Comparison of ENCODE assay signal across 10 mouse cellular contexts in genomic region chr1:156560500-156560899, GRCm38 (mm10). TPM values are rescaled to one million over a fixed set of nuclear protein-coding genes. Genes with fewer than 3 reads are reported as not detected.
DNase-seq lines count a peak whose midpoint lies in the region; ATAC-seq and TF ChIP-seq lines count a peak whose summit lies in the region.
"Had no signal": no experiment of that assay in that cellular context is flagged by ENCODE, and none has a peak within 500 bp of the region (broad histone marks: within the 10 kb centered on the region; RNA-seq: fewer than 3 reads in every experiment).

No protein-coding gene starts in this region.

- H3K27me3 ChIP-seq in hindbrain, embryonic 10.5 days (ENCODE audit: insufficient read depth, poor library complexity, severe bottlenecking): peaks cover under 1% of the 10 kb centered on the region; the same call in 1 of the 2 replicates
- no peaks in the 10 kb centered on the region for H3K27me3 ChIP-seq in hindbrain, embryonic 11.5 days (ENCODE audit: control insufficient read depth, insufficient read depth, low read length)
- H3K27me3 ChIP-seq in forebrain, postnatal 0 days (ENCODE audit: insufficient read depth, low read length): no peaks in the 10 kb centered on the region
- H3K27me3 ChIP-seq in midbrain, embryonic 12.5 days: no peaks in the 10 kb centered on the region

- WGBS in hindbrain, embryonic 10.5 days: 92% methylated on average over 9 of the region's 9 CpGs
- 92% methylated on average over 9 of the region's 9 CpGs for WGBS in hindbrain, embryonic 11.5 days
- 88% methylated on average over 9 of the region's 9 CpGs for WGBS in forebrain, postnatal 0 days
- WGBS in midbrain, embryonic 12.5 days: 89% methylated on average over 9 of the region's 9 CpGs

- TF ChIP-seq CTCF in cortical plate, adult 2 months (IDR thresholded peaks at IDR 0.05; ENCODE audit: extremely low read depth, insufficient read depth, low read length): no peak
- no peak for TF ChIP-seq CTCF in forebrain, postnatal 0 days (IDR thresholded peaks at IDR 0.05; ENCODE audit: low read depth)

- H3K9ac ChIP-seq in hindbrain, embryonic 11.5 days (ENCODE audit: low read depth, low read length): no peak overlapping the region
- peak overlapping the region; percentile 96; the same call in 1 of the 2 replicates for H3K9ac ChIP-seq in forebrain, postnatal 0 days
- no peak overlapping the region; the same call in 1 of the 2 replicates for H3K9ac ChIP-seq in midbrain, embryonic 12.5 days (replicated peaks)

- H3K27ac ChIP-seq in hindbrain, embryonic 10.5 days: no peak overlapping the region
- H3K27ac ChIP-seq in hindbrain, embryonic 11.5 days (ENCODE audit: low read depth, low read length): no peak overlapping the region
- H3K27ac ChIP-seq in cortical plate, adult 2 months (ENCODE audit: insufficient read depth, low read length): no peak overlapping the region
- no peak overlapping the region for H3K27ac ChIP-seq in forebrain, postnatal 0 days (ENCODE audit: low read depth, low read length)
- no peak overlapping the region for H3K27ac ChIP-seq in midbrain, embryonic 12.5 days (replicated peaks)

- no peaks in the 10 kb centered on the region for H3K9me3 ChIP-seq in hindbrain, embryonic 10.5 days
- no peaks in the 10 kb centered on the region for H3K9me3 ChIP-seq in hindbrain, embryonic 11.5 days (ENCODE audit: control insufficient read depth, low read length)
- H3K9me3 ChIP-seq in forebrain, postnatal 0 days (ENCODE audit: low read length): no peaks in the 10 kb centered on the region
- H3K9me3 ChIP-seq in midbrain, embryonic 12.5 days: no peaks in the 10 kb centered on the region

- peaks cover 23% of the 10 kb centered on the region for H3K4me1 ChIP-seq in hindbrain, embryonic 10.5 days (replicated peaks)
- H3K4me1 ChIP-seq in hindbrain, embryonic 11.5 days (replicated peaks; ENCODE audit: control insufficient read depth, insufficient read depth, low read length): no peaks in the 10 kb centered on the region
- H3K4me1 ChIP-seq in cortical plate, adult 2 months (ENCODE audit: control insufficient read depth, insufficient read depth, low read length): peaks cover 2% of the 10 kb centered on the region; the same call in 1 of the 2 replicates
- H3K4me1 ChIP-seq in forebrain, postnatal 0 days (ENCODE audit: insufficient read depth): peaks cover 4% of the 10 kb centered on the region; the same call in 1 of the 2 replicates
- H3K4me1 ChIP-seq in midbrain, embryonic 12.5 days: peaks cover 17% of the 10 kb centered on the region

- no peak for ATAC-seq in hindbrain, embryonic 11.5 days (ENCODE audit: low FRiP score)
- ATAC-seq in forebrain, postnatal 0 days: no peak
- ATAC-seq in midbrain, embryonic 12.5 days (ENCODE audit: low FRiP score, low read depth): no peak
- ATAC-seq: CD4-positive, CD25-positive, alpha-beta regulatory T cell, adult 4 months had no signal

- peak overlapping the region; percentile 78; the same call in 1 of the 2 replicates for H3K4me3 ChIP-seq in hindbrain, embryonic 10.5 days
- H3K4me3 ChIP-seq in hindbrain, embryonic 11.5 days (ENCODE audit: low read depth, low read length): no peak overlapping the region
- peak overlapping the region; percentile 15; the same call in 1 of the 2 replicates for H3K4me3 ChIP-seq in cortical plate, adult 2 months (ENCODE audit: insufficient read depth, low read length)
- peak overlapping the region; percentile 95 for H3K4me3 ChIP-seq in forebrain, postnatal 0 days (ENCODE audit: low read depth, low read length)
- no peak overlapping the region for H3K4me3 ChIP-seq in midbrain, embryonic 12.5 days

- H3K4me2 ChIP-seq in hindbrain, embryonic 11.5 days (replicated peaks; ENCODE audit: low read depth, low read length): no peak overlapping the region
- peak overlapping the region; percentile 52 for H3K4me2 ChIP-seq in forebrain, postnatal 0 days (ENCODE audit: low read depth)
- peak overlapping the region; percentile 65 for H3K4me2 ChIP-seq in midbrain, embryonic 12.5 days (replicated peaks)

- TF ChIP-seq POLR2A in cortical plate, adult 2 months (IDR thresholded peaks at IDR 0.05; ENCODE audit: extremely low read depth, insufficient read depth, low read length): no peak

- H3K36me3 ChIP-seq in hindbrain, embryonic 10.5 days: peaks cover 8% of the 10 kb centered on the region; the same call in 1 of the 2 replicates
- no peaks in the 10 kb centered on the region for H3K36me3 ChIP-seq in hindbrain, embryonic 11.5 days (ENCODE audit: control insufficient read depth, insufficient read depth, low read length)
- H3K36me3 ChIP-seq in forebrain, postnatal 0 days (ENCODE audit: insufficient read depth): no peaks in the 10 kb centered on the region
- no peaks in the 10 kb centered on the region for H3K36me3 ChIP-seq in midbrain, embryonic 12.5 days

- DNase-seq in hindbrain, embryonic 10.5 days (ENCODE audit: low spot score): no peak
- DNase-seq in hindbrain, embryonic 11.5 days (ENCODE audit: low spot score): no peak
- DNase-seq in forebrain, postnatal 0 days: no peak
- no peak for DNase-seq in adrenal gland, adult 2 months
- no peak for DNase-seq in left cerebral cortex, adult 11 months (ENCODE audit: low spot score)
- no peak for DNase-seq in cerebellum, postnatal 10 days
- DNase-seq: right cerebral cortex, postnatal 4 days had no signal

RNA-seq across cellular contexts. Expression of gene Abl2, which starts 1.9 kb away (rescaled TPM):
- 5.1 and 5.3 TPM in 2 replicates for polyA plus RNA-seq in hindbrain, embryonic 10.5 days (2016; fragmentation: Nextera tagmentation; extraction: Ambion mirVana)
- 5.3 and 8.0 TPM in 2 replicates for polyA plus RNA-seq in hindbrain, embryonic 11.5 days (2014; fragmentation: Nextera tagmentation; extraction: Ambion mirVana)
- 16.9 and 18.9 TPM in 2 replicates for polyA plus RNA-seq in cortical plate, adult 2 months (2012; rRNA removed)
- total RNA-seq in forebrain, postnatal 0 days (2014; rRNA removed): 21.4 and 29.2 TPM in 2 replicates
- 2.8 and 4.6 TPM in 2 replicates for polyA plus RNA-seq in forebrain, postnatal 0 days (2015; fragmentation: Nextera tagmentation; extraction: Ambion mirVana)
- polyA plus RNA-seq in midbrain, embryonic 12.5 days (2016; fragmentation: Nextera tagmentation; extraction: Ambion mirVana): 6.2 and 6.4 TPM in 2 replicates
- total RNA-seq in adrenal gland, adult 2 months (2021): 10 to 100 TPM; 19.6 to 22.1 TPM
- 4.6 and 6.1 TPM in 2 replicates for polyA plus RNA-seq in adrenal gland, adult 2 months (2012; rRNA removed)

RNA-seq across cellular contexts. Expression of gene Gm10031, which starts 36.7 kb away (rescaled TPM):
- polyA plus RNA-seq in hindbrain, embryonic 10.5 days (2016; fragmentation: Nextera tagmentation; extraction: Ambion mirVana): 0.35 and 0.54 TPM in 2 replicates
- polyA plus RNA-seq in hindbrain, embryonic 11.5 days (2014; fragmentation: Nextera tagmentation; extraction: Ambion mirVana): 0.33 and 0.79 TPM in 2 replicates
- 9.7 and 10.3 TPM in 2 replicates for polyA plus RNA-seq in cortical plate, adult 2 months (2012; rRNA removed)
- 21.8 and 24.6 TPM in 2 replicates for total RNA-seq in forebrain, postnatal 0 days (2014; rRNA removed)
- polyA plus RNA-seq in forebrain, postnatal 0 days (2015; fragmentation: Nextera tagmentation; extraction: Ambion mirVana): 0.49 and 0.75 TPM in 2 replicates
- 0.60 and 0.89 TPM in 2 replicates for polyA plus RNA-seq in midbrain, embryonic 12.5 days (2016; fragmentation: Nextera tagmentation; extraction: Ambion mirVana)
- 10 to 100 TPM; 37.5 to 44.6 TPM for total RNA-seq in adrenal gland, adult 2 months (2021)
- polyA plus RNA-seq in adrenal gland, adult 2 months (2012; rRNA removed): 13.3 and 20.3 TPM in 2 replicates

Comparison
In these comparisons a context has a peak if more than half of its experiments do, and no peak if none do; other contexts are left out.
1. H3K4me3 ChIP-seq: peak in hindbrain, embryonic 10.5 days (single experiment), cortical plate, adult 2 months (single experiment) and forebrain, postnatal 0 days (single experiment); none in hindbrain, embryonic 11.5 days (single experiment) and midbrain, embryonic 12.5 days (single experiment).